10 mouse cellular contexts compared by ENCODE assay signal in genomic region chr14:115600259-115601029, GRCm38 (mm10).
DNase-seq lines count a peak whose midpoint lies in the region; ATAC-seq lines count a peak whose summit lies in the region.
"Had no signal": no experiment of that assay in that cellular context is flagged by ENCODE, and none has a peak within 500 bp of the region (broad histone marks: within the 10 kb centered on the region; RNA-seq: fewer than 3 reads in every experiment).

No protein-coding gene starts in this region.

- H3K27ac ChIP-seq in forebrain, embryonic 11.5 days (ENCODE audit: low read depth, low read length), result no peak overlapping the region
- H3K27ac ChIP-seq in forebrain, embryonic 10.5 days, result no peak overlapping the region
- no peak overlapping the region for H3K27ac ChIP-seq in midbrain, embryonic 11.5 days (ENCODE audit: low read depth, low read length)
- H3K27ac ChIP-seq in midbrain, embryonic 16.5 days (ENCODE audit: low read length), result no peak overlapping the region
- no peak overlapping the region for H3K27ac ChIP-seq in forebrain, embryonic 16.5 days (ENCODE audit: low read length)
- H3K27ac ChIP-seq: heart, embryonic 15.5 days; liver, embryonic 15.5 days had no signal

- no peaks in the 10 kb centered on the region for H3K27me3 ChIP-seq in forebrain, embryonic 11.5 days (ENCODE audit: control insufficient read depth, insufficient read depth, low read length)
- H3K27me3 ChIP-seq in forebrain, embryonic 10.5 days (ENCODE audit: poor library complexity, severe bottlenecking), result no peaks in the 10 kb centered on the region
- H3K27me3 ChIP-seq in midbrain, embryonic 11.5 days (ENCODE audit: control insufficient read depth, insufficient read depth, low read length), result no peaks in the 10 kb centered on the region
- no peaks in the 10 kb centered on the region for H3K27me3 ChIP-seq in midbrain, embryonic 16.5 days (ENCODE audit: control insufficient read depth, insufficient read depth, low read depth, low read length)
- H3K27me3 ChIP-seq in forebrain, embryonic 16.5 days (replicated peaks; ENCODE audit: control insufficient read depth, insufficient read depth, low read length), result no peaks in the 10 kb centered on the region
- H3K27me3 ChIP-seq: heart, embryonic 15.5 days; liver, embryonic 15.5 days had no signal

- DNase-seq in forebrain, embryonic 11.5 days (ENCODE audit: low spot score), result no peak
- no peak for DNase-seq in forebrain, embryonic 10.5 days (ENCODE audit: extremely low spot score, low spot score)
- no peak for DNase-seq in midbrain, embryonic 11.5 days (ENCODE audit: low spot score, missing footprints)
- peak; percentile 44 for DNase-seq in retina, postnatal 7 days (ENCODE audit: low read depth, low spot score)
- no peak for DNase-seq in urinary bladder, postnatal 10 days (ENCODE audit: low spot score)
- no peak for DNase-seq in yolk sac, embryonic 10.5 days (ENCODE audit: low spot score)

- no peak overlapping the region for H3K9ac ChIP-seq in forebrain, embryonic 11.5 days (ENCODE audit: low read length)
- no peak overlapping the region for H3K9ac ChIP-seq in midbrain, embryonic 11.5 days (ENCODE audit: low read length)
- no peak overlapping the region for H3K9ac ChIP-seq in midbrain, embryonic 16.5 days (ENCODE audit: low read depth, low read length)
- H3K9ac ChIP-seq in forebrain, embryonic 16.5 days (replicated peaks; ENCODE audit: low read depth, low read length), result no peak overlapping the region
- H3K9ac ChIP-seq: heart, embryonic 15.5 days; liver, embryonic 15.5 days had no signal

- H3K36me3 ChIP-seq in forebrain, embryonic 11.5 days (ENCODE audit: control insufficient read depth, insufficient read depth, low read length), result no peaks in the 10 kb centered on the region
- no peaks in the 10 kb centered on the region for H3K36me3 ChIP-seq in forebrain, embryonic 10.5 days (replicated peaks)
- no peaks in the 10 kb centered on the region for H3K36me3 ChIP-seq in midbrain, embryonic 11.5 days (ENCODE audit: control insufficient read depth, insufficient read depth, low read length)
- no peaks in the 10 kb centered on the region for H3K36me3 ChIP-seq in midbrain, embryonic 16.5 days (ENCODE audit: control insufficient read depth, insufficient read depth, low read length)
- no peaks in the 10 kb centered on the region for H3K36me3 ChIP-seq in forebrain, embryonic 16.5 days (ENCODE audit: control insufficient read depth, insufficient read depth)
- H3K36me3 ChIP-seq: heart, embryonic 15.5 days; liver, embryonic 15.5 days had no signal

- no peaks in the 10 kb centered on the region for H3K9me3 ChIP-seq in forebrain, embryonic 11.5 days (ENCODE audit: control insufficient read depth, low read length)
- H3K9me3 ChIP-seq in forebrain, embryonic 10.5 days, result no peaks in the 10 kb centered on the region
- H3K9me3 ChIP-seq in midbrain, embryonic 11.5 days (ENCODE audit: control insufficient read depth, low read length), result no peaks in the 10 kb centered on the region
- no peaks in the 10 kb centered on the region for H3K9me3 ChIP-seq in midbrain, embryonic 16.5 days (replicated peaks; ENCODE audit: control insufficient read depth, low read length, poor library complexity, severe bottlenecking)
- H3K9me3 ChIP-seq in forebrain, embryonic 16.5 days (ENCODE audit: control insufficient read depth, low read length), result no peaks in the 10 kb centered on the region
- H3K9me3 ChIP-seq: heart, embryonic 15.5 days; liver, embryonic 15.5 days had no signal

- no peak overlapping the region for H3K4me2 ChIP-seq in forebrain, embryonic 11.5 days (ENCODE audit: low read depth, low read length, severe bottlenecking)
- H3K4me2 ChIP-seq in midbrain, embryonic 11.5 days, result no peak overlapping the region
- H3K4me2 ChIP-seq in midbrain, embryonic 16.5 days (ENCODE audit: low read length), result no peak overlapping the region
- H3K4me2 ChIP-seq in forebrain, embryonic 16.5 days (ENCODE audit: low read length), result no peak overlapping the region
- H3K4me2 ChIP-seq: heart, embryonic 15.5 days; liver, embryonic 15.5 days had no signal

- H3K4me1 ChIP-seq in forebrain, embryonic 11.5 days (replicated peaks; ENCODE audit: control insufficient read depth, insufficient read depth, low read length), result no peaks in the 10 kb centered on the region
- H3K4me1 ChIP-seq in forebrain, embryonic 10.5 days, result no peaks in the 10 kb centered on the region
- H3K4me1 ChIP-seq in midbrain, embryonic 11.5 days (ENCODE audit: control insufficient read depth, insufficient read depth, low read length), result no peaks in the 10 kb centered on the region
- H3K4me1 ChIP-seq in midbrain, embryonic 16.5 days (ENCODE audit: control insufficient read depth, insufficient read depth, low read length), result no peaks in the 10 kb centered on the region
- no peaks in the 10 kb centered on the region for H3K4me1 ChIP-seq in forebrain, embryonic 16.5 days (replicated peaks; ENCODE audit: control insufficient read depth, insufficient read depth, low read length)
- H3K4me1 ChIP-seq: heart, embryonic 15.5 days; liver, embryonic 15.5 days had no signal

- H3K4me3 ChIP-seq in forebrain, embryonic 11.5 days (ENCODE audit: low read depth, low read length), result no peak overlapping the region
- no peak overlapping the region for H3K4me3 ChIP-seq in forebrain, embryonic 10.5 days
- H3K4me3 ChIP-seq in midbrain, embryonic 11.5 days (ENCODE audit: low read depth, low read length), result no peak overlapping the region
- no peak overlapping the region for H3K4me3 ChIP-seq in midbrain, embryonic 16.5 days (ENCODE audit: low read depth, low read length)
- no peak overlapping the region for H3K4me3 ChIP-seq in forebrain, embryonic 16.5 days (replicated peaks; ENCODE audit: low read length)
- H3K4me3 ChIP-seq: heart, embryonic 15.5 days; liver, embryonic 15.5 days had no signal

- 73% methylated on average over 8 of the region's 8 CpGs for WGBS in forebrain, embryonic 11.5 days
- WGBS in forebrain, embryonic 10.5 days, result 77% methylated on average over 8 of the region's 8 CpGs
- 73% methylated on average over 8 of the region's 8 CpGs for WGBS in midbrain, embryonic 11.5 days
- WGBS in midbrain, embryonic 16.5 days, result 73% methylated on average over 8 of the region's 8 CpGs
- WGBS in forebrain, embryonic 16.5 days, result 72% methylated on average over 8 of the region's 8 CpGs

- peak; percentile 79 for ATAC-seq in forebrain, embryonic 11.5 days (replicated peaks; ENCODE audit: low FRiP score)
- peak; percentile 74 for ATAC-seq in midbrain, embryonic 11.5 days (ENCODE audit: low FRiP score)
- no peak for ATAC-seq in midbrain, embryonic 16.5 days
- ATAC-seq in forebrain, embryonic 16.5 days, result peak; percentile 78
